Comparison of ENCODE assay signal across 12 mouse cellular contexts in genomic region chr9:64803373-64804214, GRCm38 (mm10).
"Had no signal": no experiment of that assay in that cellular context is flagged by ENCODE, and none has a peak within 500 bp of the region (broad histone marks: within the 10 kb centered on the region; RNA-seq: fewer than 3 reads in every experiment).

No protein-coding gene starts in this region.

- H3K4me2 ChIP-seq: midbrain, embryonic 12.5 days had no signal

- DNase-seq: kidney, adult 18-20 months; kidney, postnatal 10 days; lung, adult 2 months; lung, postnatal 36 days; right cerebral cortex, adult 18-20 months; right cerebral cortex, postnatal 25 days; thymus, postnatal 36 days had no signal

- H3K36me3 ChIP-seq: limb, embryonic 10.5 days; midbrain, embryonic 12.5 days had no signal

- H3K27ac ChIP-seq: limb, embryonic 10.5 days; midbrain, embryonic 12.5 days had no signal

- H3K4me3 ChIP-seq: limb, embryonic 10.5 days; megakaryocyte, embryonic 14.5 days; midbrain, embryonic 12.5 days had no signal

- H3K27me3 ChIP-seq: megakaryocyte, embryonic 14.5 days; midbrain, embryonic 12.5 days had no signal

- H3K9me3 ChIP-seq: limb, embryonic 10.5 days had no signal

- ATAC-seq: inflammation-experienced regulatory T-cells, adult 6 months; lung, postnatal 0 days had no signal

- H3K9ac ChIP-seq: midbrain, embryonic 12.5 days had no signal

- H3K4me1 ChIP-seq: midbrain, embryonic 12.5 days had no signal
